Mouse (Mus musculus): ENCODE measurements around the gene Fbxo11. TPM values are rescaled to one million over a fixed set of nuclear protein-coding genes. Genes with fewer than 3 reads are reported as not detected.
A peak's percentile ranks its signal among the peaks of the same experiment; 100 is the strongest.

Fbxo11 gene
- total and polyA plus RNA-seq, 3 experiments, result 9.4 to 91.4 (median 17.5) TPM

- H3K9me3 ChIP-seq (replicated peaks; ENCODE audit: insufficient read depth, low read length), result no peaks in the 10 kb centered on the region
- H3K79me2 ChIP-seq (ENCODE audit: control insufficient read depth, insufficient read depth, low read length, poor library complexity), result no peaks in the 10 kb centered on the region
- peak; percentile 50 for TF ChIP-seq RAD21 (IDR thresholded peaks at IDR 0.05; ENCODE audit: low read depth, low read length)
- peak in 1 of 3 experiments; percentile 71; a peak in 2 of 6 replicates for TF ChIP-seq CTCF (IDR thresholded peaks at IDR 0.05 in 2 of 3, conservative IDR thresholded peaks at IDR 0.05 in 1 of 3; ENCODE audit: control insufficient read depth in 1 of 3, insufficient read depth in 1 of 3, low read depth in 2 of 3, low read length in 3 of 3, poor library complexity in 1 of 3, severe bottlenecking in 1 of 3)
- no peak for TF ChIP-seq USF1 (IDR thresholded peaks at IDR 0.05; ENCODE audit: low read depth, low read length)
- peak; percentile 42; the same call in 1 of the 2 replicates for TF ChIP-seq ZC3H11A (IDR thresholded peaks at IDR 0.05; ENCODE audit: low read depth, low read length)
- TF ChIP-seq SMC3 (IDR thresholded peaks at IDR 0.05; ENCODE audit: low read depth, low read length), result peak; percentile 66
- no peak for TF ChIP-seq POLR2A (IDR thresholded peaks at IDR 0.05; ENCODE audit: control insufficient read depth in 1 of 2, insufficient read depth in 1 of 2, low read depth in 1 of 2, low read length in 2 of 2, poor library complexity in 1 of 2)
- H3K36me3 ChIP-seq (ENCODE audit: control insufficient read depth in 1 of 2, insufficient read depth in 2 of 2, low read length in 2 of 2), result peaks cover 0 to 6% of the 10 kb centered on the region in 2 experiments; a peak in 2 of 4 replicates
- no peak overlapping the region for H3K27ac ChIP-seq (ENCODE audit: control insufficient read depth, low read depth, low read length)
- H3K4me1 ChIP-seq (ENCODE audit: control insufficient read depth in 1 of 2, insufficient read depth in 2 of 2, low read length in 2 of 2), result peaks cover under 1 to 8% of the 10 kb centered on the region in 2 experiments; a peak in 2 of 4 replicates
- H3K4me3 ChIP-seq (ENCODE audit: control insufficient read depth in 1 of 2, insufficient read depth in 1 of 2, low read depth in 2 of 2, low read length in 2 of 2), result no peak overlapping the region
- no peak overlapping the region for H3K9ac ChIP-seq (ENCODE audit: control insufficient read depth, low read depth, low read length, poor library complexity, severe bottlenecking)
- DNase-seq (ENCODE audit: low read depth, low spot score), result peak; percentile 18
- H3K27me3 ChIP-seq (ENCODE audit: control insufficient read depth in 1 of 2, insufficient read depth in 2 of 2, low read length in 2 of 2), result no peaks in the 10 kb centered on the region
These were observed 42.6 kb upstream of the Fbxo11 start for GRCm38 (mm10) chr17:88107708-88108107.

- Histone ChIP-seq H3K27ac (ENCODE audit: control insufficient read depth, low read depth, low read length) (no peak overlapping the region), H3K36me3 (ENCODE audit: control insufficient read depth in 1 of 2, insufficient read depth in 2 of 2, low read length in 2 of 2) (peaks cover 0 to 4% of the 10 kb centered on the region in 2 experiments; a peak in 2 of 4 replicates), H3K4me3 (ENCODE audit: control insufficient read depth in 1 of 2, insufficient read depth in 1 of 2, low read depth in 2 of 2, low read length in 2 of 2) (no peak overlapping the region), H3K27me3 (ENCODE audit: control insufficient read depth in 1 of 2, insufficient read depth in 2 of 2, low read length in 2 of 2) (no peaks in the 10 kb centered on the region), H3K9me3 (replicated peaks; ENCODE audit: insufficient read depth, low read length) (no peaks in the 10 kb centered on the region), H3K9ac (ENCODE audit: control insufficient read depth, low read depth, low read length, poor library complexity, severe bottlenecking) (no peak overlapping the region), H3K79me2 (ENCODE audit: control insufficient read depth, insufficient read depth, low read length, poor library complexity) (no peaks in the 10 kb centered on the region), H3K4me1 (ENCODE audit: control insufficient read depth in 1 of 2, insufficient read depth in 2 of 2, low read length in 2 of 2) (peaks cover 0 to 3% of the 10 kb centered on the region in 2 experiments; a peak in 1 of 4 replicates)
- no peak for DNase-seq (ENCODE audit: low read depth, low spot score)
- TF ChIP-seq HCFC1 (IDR thresholded peaks at IDR 0.05; ENCODE audit: low read depth, low read length) (no peak), TBP (IDR thresholded peaks at IDR 0.05; ENCODE audit: low read depth, low read length) (no peak), UBTF (IDR thresholded peaks at IDR 0.05; ENCODE audit: borderline replicate concordance, insufficient read depth, low read depth, low read length) (no peak), KAT2A (conservative IDR thresholded peaks at IDR 0.05; ENCODE audit: low read depth, low read length) (no peak), CHD2 (IDR thresholded peaks at IDR 0.05; ENCODE audit: low read length) (no peak), SMC3 (IDR thresholded peaks at IDR 0.05; ENCODE audit: low read depth, low read length) (no peak), RAD21 (IDR thresholded peaks at IDR 0.05; ENCODE audit: low read depth, low read length) (no peak), USF1 (IDR thresholded peaks at IDR 0.05; ENCODE audit: low read depth, low read length) (no peak), ZMIZ1 (IDR thresholded peaks at IDR 0.05; ENCODE audit: low read depth, low read length) (no peak), POLR2A (IDR thresholded peaks at IDR 0.05; ENCODE audit: control insufficient read depth in 1 of 2, insufficient read depth in 1 of 2, low read depth in 1 of 2, low read length in 2 of 2, poor library complexity in 1 of 2) (no peak), MEF2A (IDR thresholded peaks at IDR 0.05; ENCODE audit: extremely low read depth, insufficient replicate concordance, low read depth, low read length, poor library complexity, severe bottlenecking) (no peak), USF2 (IDR thresholded peaks at IDR 0.05; ENCODE audit: borderline replicate concordance in 1 of 2, insufficient read depth in 1 of 2, low read depth in 1 of 2, low read length in 2 of 2) (no peak), MYC (IDR thresholded peaks at IDR 0.05; ENCODE audit: low read depth, low read length) (no peak), ZKSCAN1 (IDR thresholded peaks at IDR 0.05; ENCODE audit: low read depth, low read length) (no peak), NRF1 (IDR thresholded peaks at IDR 0.05; ENCODE audit: insufficient read depth, low read depth, low read length, poor library complexity, severe bottlenecking) (no peak), CHD1 (IDR thresholded peaks at IDR 0.05; ENCODE audit: low read depth, low read length) (no peak), JUND (IDR thresholded peaks at IDR 0.05; ENCODE audit: low read depth, low read length) (no peak), MXI1 (IDR thresholded peaks at IDR 0.05; ENCODE audit: low read depth, low read length) (no peak)
These were observed 41.3 kb upstream of the Fbxo11 start for GRCm38 (mm10) chr17:88106365-88106764.

Measured in MEL (cell line).